Mouse (Mus musculus) MEL (cell line): ENCODE measurements at regions not wholly inside any gene's neighbourhood (a gene's known extent, or its start where the extent isn't known, plus 50 kb on each side); places are given as distances from the start of the nearest gene placed in this dataset.

Experiments
- DNase-seq: peaks from one replicate; pipeline ENCODE4 v3.0.0; 2011; ENCODE audit warnings: low read depth, low spot score
- H3K27ac ChIP-seq: 2 replicates; pipeline ENCODE4 v1.5.1; 2012; ENCODE audit warnings: low read depth, mild to moderate bottlenecking, control low read depth, low read length, moderate library complexity; ENCODE audit not compliant: control insufficient read depth
- H3K27me3 ChIP-seq, 2 experiments: fragments of 150-350 bp in 1 of 2; sonication (generic) in 1 of 2; 2 replicates each; pipeline ENCODE4 v1.6.1; 2012; ENCODE audit warnings: low read length in 2 of 2, mild to moderate bottlenecking in 2 of 2, improper control_type of control experiment in 1 of 2, moderate library complexity in 1 of 2; ENCODE audit not compliant: insufficient read depth in 2 of 2, control insufficient read depth in 1 of 2
- H3K36me3 ChIP-seq, 2 experiments: 2 replicates each; pipeline ENCODE4 v1.6.1; 2012 to 2014; ENCODE audit warnings: low read length in 2 of 2, improper control_type of control experiment in 1 of 2, inconsistent platforms in 1 of 2, mild to moderate bottlenecking in 1 of 2; ENCODE audit not compliant: insufficient read depth in 2 of 2, control insufficient read depth in 1 of 2
- H3K4me1 ChIP-seq, 2 experiments: fragments of 150-350 bp in 1 of 2; sonication (generic) in 1 of 2; 2 replicates each; pipeline ENCODE4 v1.6.1; 2012; ENCODE audit warnings: low read length in 2 of 2, improper control_type of control experiment in 1 of 2, mild to moderate bottlenecking in 1 of 2; ENCODE audit not compliant: insufficient read depth in 2 of 2, control insufficient read depth in 1 of 2
- H3K4me3 ChIP-seq, 2 experiments: fragments of 150-350 bp in 1 of 2; sonication (generic) in 1 of 2; 2 replicates each; pipeline ENCODE4 v1.5.1; 2012; ENCODE audit warnings: low read depth in 2 of 2, low read length in 2 of 2, mild to moderate bottlenecking in 2 of 2, moderate library complexity in 2 of 2, control low read depth in 1 of 2, improper control_type of control experiment in 1 of 2; ENCODE audit not compliant: control insufficient read depth in 1 of 2, insufficient read depth in 1 of 2
- H3K79me2 ChIP-seq: 2 replicates; pipeline ENCODE4 v1.6.1; 2012; ENCODE audit warnings: mild to moderate bottlenecking, low read length, moderate library complexity; ENCODE audit not compliant: control insufficient read depth, poor library complexity, insufficient read depth
- H3K9ac ChIP-seq: 2 replicates; pipeline ENCODE4 v1.6.1; 2012; ENCODE audit warnings: low read depth, mild to moderate bottlenecking, control low read depth, low read length, moderate library complexity; ENCODE audit not compliant: control insufficient read depth, poor library complexity, severe bottlenecking
- H3K9me3 ChIP-seq: fragments of 150-350 bp; sonication (generic); replicated peaks from 2 replicates; pipeline ENCODE4 v1.6.1; 2012; ENCODE audit warnings: mild to moderate bottlenecking, low read length, improper control_type of control experiment, moderate library complexity; ENCODE audit not compliant: insufficient read depth
- CHD1 ChIP-seq: IDR thresholded peaks from 2 replicates; pipeline ENCODE4 v1.6.1; 2012; ENCODE audit warnings: low read depth, mild to moderate bottlenecking, inconsistent platforms, low read length, improper control_type of control experiment
- CHD2 ChIP-seq: IDR thresholded peaks from 2 replicates; pipeline ENCODE4 v1.6.1; 2011; ENCODE audit warnings: low read length, improper control_type of control experiment
- CTCF ChIP-seq, 3 experiments: IDR thresholded peaks in 2 of 3; conservative IDR thresholded peaks in 1 of 3; 2 replicates each; pipeline ENCODE4 v1.5.1; 2011 to 2012; ENCODE audit warnings: low read length in 3 of 3, low read depth in 2 of 3, mild to moderate bottlenecking in 2 of 3, improper control_type of control experiment in 1 of 3, inconsistent platforms in 1 of 3, mixed read lengths in 1 of 3, moderate library complexity in 1 of 3; ENCODE audit not compliant: control insufficient read depth in 1 of 3, insufficient read depth in 1 of 3, poor library complexity in 1 of 3, severe bottlenecking in 1 of 3
- E2F4 ChIP-seq: IDR thresholded peaks from 2 replicates; pipeline ENCODE4 v1.6.1; 2011; ENCODE audit warnings: low read depth, low read length, improper control_type of control experiment, borderline replicate concordance
- ELF1 ChIP-seq: IDR thresholded peaks from 2 replicates; pipeline ENCODE4 v1.6.1; 2014; ENCODE audit warnings: low read depth, mild to moderate bottlenecking, inconsistent platforms, low read length, improper control_type of control experiment, moderate library complexity
- EP300 ChIP-seq, 2 experiments: IDR thresholded peaks; 2 replicates each; pipeline ENCODE4 v1.6.1; 2011; ENCODE audit warnings: improper control_type of control experiment in 2 of 2, low read length in 2 of 2, low read depth in 1 of 2, mild to moderate bottlenecking in 1 of 2
- ETS1 ChIP-seq: IDR thresholded peaks from 2 replicates; pipeline ENCODE4 v1.6.1; 2012; ENCODE audit warnings: low read depth, mild to moderate bottlenecking, inconsistent platforms, low read length, improper control_type of control experiment, moderate library complexity
- GABPA ChIP-seq: IDR thresholded peaks from 2 replicates; pipeline ENCODE4 v1.6.1; 2012; ENCODE audit warnings: low read depth, mild to moderate bottlenecking, inconsistent platforms, low read length, improper control_type of control experiment, moderate library complexity
- HCFC1 ChIP-seq: IDR thresholded peaks from 2 replicates; pipeline ENCODE4 v1.6.1; 2012; ENCODE audit warnings: low read depth, mild to moderate bottlenecking, inconsistent platforms, low read length, improper control_type of control experiment, moderate library complexity
- JUND ChIP-seq: IDR thresholded peaks from 2 replicates; pipeline ENCODE4 v1.6.1; 2011; ENCODE audit warnings: low read depth, mild to moderate bottlenecking, improper control_type of control experiment, low read length
- MAFK ChIP-seq: IDR thresholded peaks from 2 replicates; pipeline ENCODE4 v1.6.1; 2011; ENCODE audit warnings: low read depth, mild to moderate bottlenecking, low read length, improper control_type of control experiment, borderline replicate concordance
- MAX ChIP-seq: IDR thresholded peaks from 2 replicates; pipeline ENCODE4 v1.6.1; 2011; ENCODE audit warnings: low read length, improper control_type of control experiment
- MAZ ChIP-seq: IDR thresholded peaks from 2 replicates; pipeline ENCODE4 v1.6.1; 2012; ENCODE audit warnings: low read depth, mild to moderate bottlenecking, inconsistent platforms, low read length, improper control_type of control experiment
- MEF2A ChIP-seq: IDR thresholded peaks from 2 replicates; pipeline ENCODE4 v1.6.1; 2014; ENCODE audit warnings: low read depth, mild to moderate bottlenecking, inconsistent platforms, low read length, improper control_type of control experiment; ENCODE audit not compliant: poor library complexity, insufficient replicate concordance, severe bottlenecking; ENCODE audit errors: extremely low read depth
- MXI1 ChIP-seq: IDR thresholded peaks from 2 replicates; pipeline ENCODE4 v1.6.1; 2011; ENCODE audit warnings: mild to moderate bottlenecking, low read depth, low read length, improper control_type of control experiment
- MYC ChIP-seq: IDR thresholded peaks from 2 replicates; pipeline ENCODE4 v1.6.1; 2011; ENCODE audit warnings: low read depth, mild to moderate bottlenecking, low read length, improper control_type of control experiment, moderate library complexity
- NELFE ChIP-seq: IDR thresholded peaks from 2 replicates; pipeline ENCODE4 v1.6.1; 2011; ENCODE audit warnings: low read depth, low read length, improper control_type of control experiment
- NRF1 ChIP-seq: IDR thresholded peaks from 2 replicates; pipeline ENCODE4 v1.6.1; 2014; ENCODE audit warnings: low read depth, mild to moderate bottlenecking, inconsistent platforms, low read length, improper control_type of control experiment, moderate library complexity; ENCODE audit not compliant: poor library complexity, insufficient read depth, severe bottlenecking
- POLR2A ChIP-seq, 2 experiments: IDR thresholded peaks; 2 replicates each; pipeline ENCODE4 v1.6.1; 2011 to 2012; ENCODE audit warnings: low read length in 2 of 2, mild to moderate bottlenecking in 2 of 2, control low read depth in 1 of 2, improper control_type of control experiment in 1 of 2, low read depth in 1 of 2, moderate library complexity in 1 of 2; ENCODE audit not compliant: control insufficient read depth in 1 of 2, insufficient read depth in 1 of 2, poor library complexity in 1 of 2
- POLR2AphosphoS2 ChIP-seq: IDR thresholded peaks from 2 replicates; pipeline ENCODE4 v1.6.1; 2011; ENCODE audit warnings: low read length, improper control_type of control experiment
- RAD21 ChIP-seq: IDR thresholded peaks from 2 replicates; pipeline ENCODE4 v1.6.1; 2011; ENCODE audit warnings: mild to moderate bottlenecking, low read depth, low read length, improper control_type of control experiment
- RCOR1 ChIP-seq: IDR thresholded peaks from 2 replicates; pipeline ENCODE4 v1.6.1; 2012; ENCODE audit warnings: low read depth, mild to moderate bottlenecking, inconsistent platforms, low read length, improper control_type of control experiment
- SIN3A ChIP-seq: IDR thresholded peaks from 2 replicates; pipeline ENCODE4 v1.6.1; 2012; ENCODE audit warnings: low read length, improper control_type of control experiment, inconsistent platforms
- TAL1 ChIP-seq: IDR thresholded peaks from 2 replicates; pipeline ENCODE4 v1.6.1; 2012; ENCODE audit warnings: mild to moderate bottlenecking, inconsistent platforms, low read length, moderate library complexity, mixed read lengths
- TBP ChIP-seq: IDR thresholded peaks from 2 replicates; pipeline ENCODE4 v1.8.0; 2011; ENCODE audit warnings: low read depth, low read length, improper control_type of control experiment
- TCF12 ChIP-seq: IDR thresholded peaks from 2 replicates; pipeline ENCODE4 v1.6.1; 2014; ENCODE audit warnings: low read depth, mild to moderate bottlenecking, inconsistent platforms, low read length, improper control_type of control experiment, moderate library complexity
- UBTF ChIP-seq: IDR thresholded peaks from 2 replicates; pipeline ENCODE4 v1.6.1; 2012; ENCODE audit warnings: low read depth, mild to moderate bottlenecking, inconsistent platforms, low read length, improper control_type of control experiment, moderate library complexity, borderline replicate concordance; ENCODE audit not compliant: insufficient read depth
- USF1 ChIP-seq: IDR thresholded peaks from 2 replicates; pipeline ENCODE4 v1.6.1; 2014; ENCODE audit warnings: low read depth, mild to moderate bottlenecking, inconsistent platforms, low read length, improper control_type of control experiment, moderate library complexity
- ZC3H11A ChIP-seq: IDR thresholded peaks from 2 replicates; pipeline ENCODE4 v1.6.1; 2012; ENCODE audit warnings: low read depth, mild to moderate bottlenecking, inconsistent platforms, low read length, improper control_type of control experiment
- ZKSCAN1 ChIP-seq: IDR thresholded peaks from 2 replicates; pipeline ENCODE4 v1.6.1; 2012; ENCODE audit warnings: low read depth, mild to moderate bottlenecking, inconsistent platforms, low read length, improper control_type of control experiment, moderate library complexity
- ZMIZ1 ChIP-seq: IDR thresholded peaks from 2 replicates; pipeline ENCODE4 v1.6.1; 2012; ENCODE audit warnings: low read depth, mild to moderate bottlenecking, inconsistent platforms, low read length, improper control_type of control experiment, moderate library complexity
- ZNF384 ChIP-seq: IDR thresholded peaks from 2 replicates; pipeline ENCODE4 v1.6.1; 2012; ENCODE audit warnings: low read depth, mild to moderate bottlenecking, inconsistent platforms, low read length, improper control_type of control experiment

GRCm38 (mm10) chr14:71203459-71203858 is 603.8 kb upstream of the Fam160b2 start:
- DNase-seq, result no peak
- Histone ChIP-seq H3K27me3 (no peaks in the 10 kb centered on the region), H3K27ac (no peak overlapping the region)

GRCm38 (mm10) chr14:71200917-71201316 is 601.3 kb upstream of the Fam160b2 start:
- peak overlapping the region; percentile 99 for H3K27ac ChIP-seq
- H3K4me3 ChIP-seq, result peak overlapping the region in 1 of 2 experiments; percentile 28; a peak in 1 of 4 replicates
- peaks cover 0 to 41% of the 10 kb centered on the region in 2 experiments; a peak in 2 of 4 replicates for H3K36me3 ChIP-seq
- H3K9ac ChIP-seq, result peak overlapping the region; percentile 61
- H3K9me3 ChIP-seq, result no peaks in the 10 kb centered on the region
- peak; percentile 88 for DNase-seq
- H3K79me2 ChIP-seq, result no peaks in the 10 kb centered on the region
- peaks cover 16 to 43% of the 10 kb centered on the region in 2 experiments for H3K4me1 ChIP-seq
- no peaks in the 10 kb centered on the region for H3K27me3 ChIP-seq
- TF ChIP-seq MAX, result peak; percentile 65
- peak; percentile 52; the same call in 1 of the 2 replicates for TF ChIP-seq ZNF384
- peak; percentile 72 for TF ChIP-seq TAL1
- peak; percentile 85 for TF ChIP-seq SIN3A
- TF ChIP-seq MAFK, result peak; percentile 74
- TF ChIP-seq ZC3H11A, result 0 out of 2 replicates have a peak, but pooled peaks have one; percentile 1
- no peak; the same call in 1 of the 2 replicates for TF ChIP-seq RAD21
- TF ChIP-seq NRF1, result no peak
- TF ChIP-seq MYC, result peak; percentile 90
- no peak for TF ChIP-seq ZKSCAN1
- peak; percentile 94 for TF ChIP-seq RCOR1
- peak; percentile 98 to 99 for TF ChIP-seq EP300 (IDR thresholded peaks at IDR 0.05; ENCODE audit: low read depth in 1 of 2, low read length in 2 of 2)
- no peak for TF ChIP-seq NELFE
- TF ChIP-seq TCF12, result peak; percentile 95
- peak; percentile 55 for TF ChIP-seq CHD2
- TF ChIP-seq MEF2A, result 0 out of 2 replicates have a peak, but pooled peaks have one; percentile 56
- TF ChIP-seq JUND, result no peak
- TF ChIP-seq HCFC1, result no peak
- TF ChIP-seq USF1, result no peak
- no peak for TF ChIP-seq GABPA
- peak; percentile 77 for TF ChIP-seq MXI1
- no peak for TF ChIP-seq E2F4
- peak in 1 of 2 experiments; percentile 47; a peak in 1 of 4 replicates for TF ChIP-seq POLR2A (IDR thresholded peaks at IDR 0.05; ENCODE audit: control insufficient read depth in 1 of 2, insufficient read depth in 1 of 2, low read depth in 1 of 2, low read length in 2 of 2, poor library complexity in 1 of 2)
- TF ChIP-seq ZMIZ1, result 0 out of 2 replicates have a peak, but pooled peaks have one; percentile 17
- TF ChIP-seq POLR2AphosphoS2, result no peak
- peak; percentile 93 for TF ChIP-seq ETS1
- TF ChIP-seq CHD1, result no peak
- TF ChIP-seq CTCF (IDR thresholded peaks at IDR 0.05 in 2 of 3, conservative IDR thresholded peaks at IDR 0.05 in 1 of 3; ENCODE audit: control insufficient read depth in 1 of 3, insufficient read depth in 1 of 3, low read depth in 2 of 3, low read length in 3 of 3, poor library complexity in 1 of 3, severe bottlenecking in 1 of 3), result no peak
- peak; percentile 79; the same call in 1 of the 2 replicates for TF ChIP-seq MAZ
- no peak for TF ChIP-seq UBTF
- TF ChIP-seq TBP, result no peak

More at GRCm38 (mm10) chr14:71203459-71203858, 603.8 kb upstream of the Fam160b2 start:
- TF ChIP-seq MAZ (no peak), ELF1 (no peak)
- H3K9ac ChIP-seq, result no peak overlapping the region
- H3K4me3 ChIP-seq, result no peak overlapping the region
- H3K36me3 ChIP-seq, result peaks cover 0 to 38% of the 10 kb centered on the region in 2 experiments; a peak in 2 of 4 replicates
- H3K79me2 ChIP-seq, result no peaks in the 10 kb centered on the region
- H3K4me1 ChIP-seq, result peaks cover 18 to 38% of the 10 kb centered on the region in 2 experiments
- no peaks in the 10 kb centered on the region for H3K9me3 ChIP-seq
